Mouse (Mus musculus) gastrocnemius, postnatal 10 days (tissue): ENCODE measurements around the gene Arhgap11a. TPM values are rescaled to one million over a fixed set of nuclear protein-coding genes. Genes with fewer than 3 reads are reported as not detected.

Source experiments
- DNase-seq: peaks from one replicate; pipeline ENCODE4 v3.0.0; 2021; ENCODE audit warnings: mixed read lengths
- total RNA-seq, 2 experiments: library from RNA; stranded (reverse); gene quantifications; 2 replicates each; pipeline ENCODE4 v1.2.3; 2021

Gene Arhgap11a
- total RNA-seq, 2 experiments from 2014 or later: 7.0 to 9.1 TPM

GRCm38 (mm10) chr2:113817681-113818606 lies 30.5 kb downstream of the Arhgap11a start:
- DNase-seq: no peak

- DNase-seq: peak; percentile 81
Measured at GRCm38 (mm10) chr2:113807640-113808039, 40.8 kb downstream of the Arhgap11a start.

- no peak for DNase-seq
Measured at GRCm38 (mm10) chr2:113806851-113807577, 41.4 kb downstream of the Arhgap11a start.

GRCm38 (mm10) chr2:113805765-113806164 lies 42.7 kb downstream of the Arhgap11a start:
- no peak for DNase-seq

GRCm38 (mm10) chr2:113803753-113804152 lies 44.7 kb downstream of the Arhgap11a start:
- DNase-seq: no peak

DNA sequence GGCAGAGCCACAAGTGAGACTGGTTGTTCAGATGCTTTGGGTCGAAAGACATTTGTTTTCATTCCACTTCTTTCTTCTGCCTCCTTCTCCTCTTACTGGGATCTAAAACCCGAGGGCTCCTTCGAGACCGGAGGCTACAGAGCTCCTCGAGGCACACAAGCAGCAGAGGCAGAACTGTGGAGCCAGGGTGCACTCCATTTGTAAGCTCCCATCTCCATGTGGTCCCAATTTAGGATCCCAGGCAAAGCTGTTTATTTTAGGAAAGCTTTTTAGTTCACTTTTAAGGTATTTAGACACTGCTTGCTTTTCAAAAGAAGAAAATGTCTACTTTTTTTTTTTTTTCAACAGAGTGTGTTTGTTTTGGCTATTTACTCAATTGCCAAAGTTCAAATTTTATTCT lies 47.6 kb downstream of the Arhgap11a start:
- DNase-seq: no peak

DNA sequence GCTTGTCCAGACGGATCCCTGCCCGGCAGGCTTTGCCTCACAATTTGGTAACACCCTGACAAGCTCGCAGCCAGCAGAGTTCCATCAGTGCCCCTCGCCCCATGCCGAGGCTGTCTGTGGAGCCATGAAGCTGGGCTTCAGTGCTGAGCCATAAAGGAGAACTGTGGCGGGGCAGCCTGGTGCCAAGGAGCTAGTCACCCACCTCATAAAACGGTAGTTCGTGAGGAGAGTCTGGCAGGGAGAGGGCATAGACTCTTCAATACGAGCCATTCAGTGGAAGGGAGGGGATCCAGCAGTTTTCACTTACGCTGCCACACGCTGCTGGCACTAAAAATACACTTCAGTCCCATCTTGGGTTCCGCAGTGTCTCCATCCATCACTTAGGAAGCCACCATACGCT lies 49.9 kb downstream of the Arhgap11a start:
- no peak for DNase-seq

GRCm38 (mm10) chr2:113795186-113795585 lies 53.3 kb downstream of the Arhgap11a start:
- no peak for DNase-seq

GRCm38 (mm10) chr2:113793521-113793920 lies 54.9 kb downstream of the Arhgap11a start:
- DNase-seq: no peak

DNA sequence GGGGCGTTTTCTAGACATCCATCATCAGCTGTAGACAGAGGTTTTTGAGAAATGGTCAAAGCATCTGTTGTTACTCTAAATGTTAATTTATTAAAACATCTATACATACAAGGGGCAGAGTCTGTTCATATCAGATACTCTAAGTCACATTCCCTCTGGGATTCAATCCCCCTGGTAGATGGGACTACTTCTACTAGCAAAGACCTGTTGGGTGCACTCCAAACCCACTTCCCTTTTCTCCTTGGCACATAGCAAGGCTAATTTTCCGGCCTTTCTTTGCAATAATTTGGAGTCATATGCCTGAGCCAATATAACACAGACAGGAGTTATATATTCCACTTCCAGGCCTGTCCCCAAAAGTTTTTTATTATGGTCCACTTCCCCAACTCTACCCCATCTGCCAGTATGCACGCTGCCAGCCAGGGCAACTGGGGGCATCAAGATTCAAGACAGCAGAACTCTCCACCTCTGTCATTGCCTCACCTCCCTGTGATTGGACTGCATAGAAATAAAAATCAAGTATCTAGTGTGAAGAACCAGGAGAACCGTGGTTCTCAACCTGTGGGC lies 59.6 kb downstream of the Arhgap11a start:
- no peak for DNase-seq

- DNase-seq: no peak
Measured at GRCm38 (mm10) chr2:113787882-113788281, 60.6 kb downstream of the Arhgap11a start.

DNA sequence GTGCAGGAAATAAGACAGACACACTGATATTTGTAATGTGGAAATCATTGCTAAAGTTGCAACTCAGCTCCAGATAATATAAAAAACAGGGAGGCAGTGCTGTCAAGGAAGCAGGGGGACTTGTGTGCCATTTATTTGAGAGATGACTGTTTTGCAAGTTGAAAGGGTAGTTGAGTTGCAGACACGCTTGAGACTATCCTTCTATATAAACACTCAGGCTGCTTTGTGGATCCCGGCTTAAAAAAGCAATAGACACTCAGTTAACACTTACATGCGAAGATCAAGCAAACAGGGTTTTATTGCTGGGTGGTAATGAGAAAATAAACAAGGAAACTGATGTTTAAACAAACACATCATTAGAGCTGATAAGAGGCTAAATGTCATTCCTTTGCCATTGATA lies 63.6 kb downstream of the Arhgap11a start:
- DNase-seq: no peak

DNA sequence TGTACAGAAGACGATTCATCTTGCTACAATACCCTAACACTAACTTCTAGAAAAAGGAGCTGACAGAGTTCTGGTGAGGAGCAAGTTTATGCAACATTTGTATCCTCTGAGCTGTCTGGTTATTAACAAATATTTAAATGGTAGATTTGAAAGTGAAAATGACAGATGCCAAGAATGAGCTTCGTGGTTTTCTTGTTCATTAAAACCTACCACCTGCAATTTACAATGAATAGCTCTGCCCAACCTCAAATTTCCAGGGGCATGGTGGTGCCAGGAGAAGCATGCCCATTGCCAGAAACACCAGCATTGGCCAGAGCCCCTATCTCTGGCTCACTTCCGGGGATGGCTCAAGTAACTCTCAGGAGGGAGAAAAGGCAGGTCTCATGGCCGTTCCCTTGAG lies 66.9 kb downstream of the Arhgap11a start:
- DNase-seq: no peak

Other genes starting within 250 kb of the Arhgap11a start
- gene Grem1, start 90.0 kb downstream of the Arhgap11a start, total RNA-seq: under 1 TPM; 0.12 to 0.63 TPM
- gene Scg5, start 19.5 kb downstream of the Arhgap11a start, total RNA-seq: under 1 TPM; 0.45 to 0.95 TPM
- not detected for gene Gjd2, start 165.0 kb upstream of the Arhgap11a start, total RNA-seq
- gene Actc1, start 204.9 kb upstream of the Arhgap11a start, total RNA-seq: 1,000 to 10,000 TPM; 3,096 to 4,913 TPM